Mouse (Mus musculus) c-Kit-positive CD71-negative TER-119-negative erythroid progenitor cells, embryonic 14.5 days (primary cell): Measurements from ENCODE around the gene 1110051M20Rik.

Experiments used
- DNase-seq: peaks from one replicate; pipeline ENCODE4 v3.0.0-alpha.2; 2013; ENCODE audit warnings: low read depth

Gene 1110051M20Rik

GRCm38 (mm10) chr2:91345644-91346043 is 98.9 kb downstream of the 1110051M20Rik start:
- no peak for DNase-seq

- no peak for DNase-seq
These were observed 104.9 kb downstream of the 1110051M20Rik start for GRCm38 (mm10) chr2:91339591-91339990.

GRCm38 (mm10) chr2:91335128-91335527 is 109.4 kb downstream of the 1110051M20Rik start:
- no peak for DNase-seq

- DNase-seq: no peak
These were observed 113.3 kb downstream of the 1110051M20Rik start for GRCm38 (mm10) chr2:91331051-91331843.

GRCm38 (mm10) chr2:91329996-91330738 is 114.3 kb downstream of the 1110051M20Rik start:
- DNase-seq: no peak

- no peak for DNase-seq
These were observed 115.8 kb downstream of the 1110051M20Rik start for GRCm38 (mm10) chr2:91328729-91329125.

- no peak for DNase-seq
These were observed 116.4 kb downstream of the 1110051M20Rik start for GRCm38 (mm10) chr2:91327968-91328728.

GRCm38 (mm10) chr2:91326746-91327350 is 117.7 kb downstream of the 1110051M20Rik start:
- DNase-seq: no peak

- no peak for DNase-seq
These were observed 119.6 kb downstream of the 1110051M20Rik start for GRCm38 (mm10) chr2:91324761-91325421.

GRCm38 (mm10) chr2:91324346-91324745 is 120.2 kb downstream of the 1110051M20Rik start:
- no peak for DNase-seq

GRCm38 (mm10) chr2:91322490-91322889 is 122.0 kb downstream of the 1110051M20Rik start:
- DNase-seq: no peak

- DNase-seq: no peak
These were observed 122.6 kb downstream of the 1110051M20Rik start for GRCm38 (mm10) chr2:91321923-91322322.

GRCm38 (mm10) chr2:91320559-91321529 is 123.7 kb downstream of the 1110051M20Rik start:
- no peak for DNase-seq

GRCm38 (mm10) chr2:91314184-91314583 is 130.3 kb downstream of the 1110051M20Rik start:
- DNase-seq: no peak

- DNase-seq: no peak
These were observed 131.8 kb downstream of the 1110051M20Rik start for GRCm38 (mm10) chr2:91312578-91313311.

GRCm38 (mm10) chr2:91309546-91309945 is 135.0 kb downstream of the 1110051M20Rik start:
- DNase-seq: no peak

GRCm38 (mm10) chr2:91308680-91309079 is 135.8 kb downstream of the 1110051M20Rik start:
- no peak for DNase-seq

- no peak for DNase-seq
These were observed 137.9 kb downstream of the 1110051M20Rik start for GRCm38 (mm10) chr2:91306589-91306988.

- DNase-seq: no peak
These were observed 138.6 kb downstream of the 1110051M20Rik start for GRCm38 (mm10) chr2:91305926-91306325.

GRCm38 (mm10) chr2:91302845-91303244 is 141.7 kb downstream of the 1110051M20Rik start:
- DNase-seq: no peak
